Mouse (Mus musculus) stomach, embryonic 16.5 days (tissue): ENCODE measurements around the gene 1700001F09Rik. TPM values are rescaled to one million over a fixed set of nuclear protein-coding genes. Genes with fewer than 3 reads are reported as not detected.

ENCODE experiments used
- polyA plus RNA-seq: library from polyadenylated mRNA; unstranded; fragments of >200 nt; fragmentation: Nextera tagmentation; extraction: Ambion mirVana; gene quantifications from 2 replicates; pipeline ENCODE4 v1.2.1, GENCODE M21; 2015

Gene 1700001F09Rik
- polyA plus RNA-seq, 1 experiment from 2014 or later, result not detected

Other genes starting within 250 kb of the 1700001F09Rik start
- gene Gm8104, start 247.2 kb downstream of the 1700001F09Rik start, polyA plus RNA-seq, result not detected in 2 replicates
- gene Gm7233, start 167.9 kb downstream of the 1700001F09Rik start, polyA plus RNA-seq, result not detected in 2 replicates
- gene Gm8122, start 112.5 kb downstream of the 1700001F09Rik start, polyA plus RNA-seq, result not detected in 2 replicates
- not detected in 2 replicates for gene Gm8126, start 89.2 kb downstream of the 1700001F09Rik start, polyA plus RNA-seq
- not detected in 2 replicates for gene Gm9732, start 72.8 kb downstream of the 1700001F09Rik start, polyA plus RNA-seq
- not detected in 2 replicates for gene Gm8127, start 54.0 kb downstream of the 1700001F09Rik start, polyA plus RNA-seq
- gene Gm8138, start 68.5 kb upstream of the 1700001F09Rik start, polyA plus RNA-seq, result not detected in 2 replicates
- not detected in 2 replicates for gene Gm5799, start 195.8 kb upstream of the 1700001F09Rik start, polyA plus RNA-seq
- gene Gm17654, start 231.3 kb upstream of the 1700001F09Rik start, polyA plus RNA-seq, result not detected in 2 replicates